ENCODE assay signal across 8 mouse cellular contexts in the genomic region with DNA sequence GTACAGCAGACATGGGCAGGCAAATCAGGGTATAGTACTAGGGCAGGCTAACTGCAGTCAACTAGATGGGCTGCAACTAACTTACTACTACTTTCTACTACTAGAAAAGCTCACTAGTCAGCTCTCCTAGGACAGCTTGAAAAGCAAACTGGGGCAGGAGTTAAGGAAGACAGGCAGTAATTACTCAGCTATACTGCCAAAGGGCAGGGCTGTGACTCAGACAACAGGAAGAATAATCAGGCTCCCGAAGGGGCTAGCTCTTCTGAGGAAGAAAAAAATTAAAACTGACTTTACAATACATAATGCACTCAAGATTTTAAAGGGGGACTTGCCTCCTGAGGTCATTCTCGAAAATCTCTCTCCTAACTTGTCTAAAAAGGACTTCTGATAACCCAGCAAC. TPM values are rescaled to one million over a fixed set of nuclear protein-coding genes. Genes with fewer than 3 reads are reported as not detected.
DNase-seq lines count a peak whose midpoint lies in the region; ATAC-seq and TF ChIP-seq lines count a peak whose summit lies in the region.

No protein-coding gene starts in this region.

- no peak for ATAC-seq in hindbrain, embryonic 12.5 days (ENCODE audit: low FRiP score)
- no peak for ATAC-seq in hindbrain, embryonic 14.5 days (ENCODE audit: low FRiP score)
- ATAC-seq in forebrain, embryonic 15.5 days (replicated peaks), result no peak
- no peak for ATAC-seq in liver, embryonic 13.5 days (ENCODE audit: low read depth)

- no peaks in the 10 kb centered on the region; the same call in 1 of the 2 replicates for H3K36me3 ChIP-seq in hindbrain, embryonic 12.5 days
- peaks cover 6% of the 10 kb centered on the region; the same call in 1 of the 2 replicates for H3K36me3 ChIP-seq in hindbrain, embryonic 14.5 days (replicated peaks; ENCODE audit: control insufficient read depth, insufficient read depth)
- peaks cover 4% of the 10 kb centered on the region; the same call in 1 of the 2 replicates for H3K36me3 ChIP-seq in ES-Bruce4 (ENCODE audit: control insufficient read depth, insufficient read depth, low read length, poor library complexity, severe bottlenecking)
- no peaks in the 10 kb centered on the region for H3K36me3 ChIP-seq in forebrain, embryonic 15.5 days
- H3K36me3 ChIP-seq in liver, embryonic 13.5 days, result peaks cover 60% of the 10 kb centered on the region

- H3K4me3 ChIP-seq in hindbrain, embryonic 12.5 days, result no peak overlapping the region
- H3K4me3 ChIP-seq in hindbrain, embryonic 14.5 days (replicated peaks; ENCODE audit: low read length), result no peak overlapping the region
- no peak overlapping the region for H3K4me3 ChIP-seq in ES-Bruce4 (ENCODE audit: low read depth, low read length)
- H3K4me3 ChIP-seq in forebrain, embryonic 15.5 days, result no peak overlapping the region
- no peak overlapping the region for H3K4me3 ChIP-seq in liver, embryonic 13.5 days (replicated peaks)

- no peak for DNase-seq in hindbrain, embryonic 14.5 days (ENCODE audit: low spot score)
- DNase-seq in liver, embryonic 13.5 days, result no peak
- no peak for DNase-seq in retina, postnatal 1 day
- no peak for DNase-seq in layer of hippocampus, adult 11-12 months (ENCODE audit: low spot score)
- DNase-seq in gastrocnemius, postnatal 10 days, result no peak

- TF ChIP-seq CTCF in ES-Bruce4 (IDR thresholded peaks at IDR 0.05; ENCODE audit: low read depth, low read length), result no peak

- no peak overlapping the region for H3K9ac ChIP-seq in hindbrain, embryonic 12.5 days
- no peak overlapping the region; the same call in 1 of the 2 replicates for H3K9ac ChIP-seq in hindbrain, embryonic 14.5 days
- H3K9ac ChIP-seq in ES-Bruce4 (ENCODE audit: low read depth, poor library complexity, severe bottlenecking), result peak overlapping the region; percentile 15; the same call in 1 of the 2 replicates
- no peak overlapping the region for H3K9ac ChIP-seq in forebrain, embryonic 15.5 days (replicated peaks)
- H3K9ac ChIP-seq in liver, embryonic 13.5 days, result 0 out of 2 replicates have a peak overlapping the region, but pooled peaks have one; percentile 2

- H3K4me2 ChIP-seq in hindbrain, embryonic 12.5 days (replicated peaks), result no peak overlapping the region
- H3K4me2 ChIP-seq in hindbrain, embryonic 14.5 days (replicated peaks), result no peak overlapping the region
- no peak overlapping the region for H3K4me2 ChIP-seq in forebrain, embryonic 15.5 days (replicated peaks)
- no peak overlapping the region for H3K4me2 ChIP-seq in liver, embryonic 13.5 days

- TF ChIP-seq EP300 in ES-Bruce4 (IDR thresholded peaks at IDR 0.05; ENCODE audit: insufficient read depth, low read depth, low read length), result no peak

- peaks cover 41% of the 10 kb centered on the region for H3K4me1 ChIP-seq in hindbrain, embryonic 12.5 days
- peaks cover 51% of the 10 kb centered on the region for H3K4me1 ChIP-seq in hindbrain, embryonic 14.5 days (replicated peaks; ENCODE audit: control insufficient read depth, insufficient read depth, low read length)
- H3K4me1 ChIP-seq in ES-Bruce4 (ENCODE audit: control insufficient read depth, insufficient read depth, low read length), result no peaks in the 10 kb centered on the region
- peaks cover 61% of the 10 kb centered on the region for H3K4me1 ChIP-seq in forebrain, embryonic 15.5 days
- peaks cover 77% of the 10 kb centered on the region for H3K4me1 ChIP-seq in liver, embryonic 13.5 days (replicated peaks)

- peak overlapping the region; percentile 57 for H3K27ac ChIP-seq in hindbrain, embryonic 12.5 days
- H3K27ac ChIP-seq in hindbrain, embryonic 14.5 days, result no peak overlapping the region
- peak overlapping the region; percentile 60 for H3K27ac ChIP-seq in ES-Bruce4 (ENCODE audit: insufficient read depth, low read length)
- 0 out of 2 replicates have a peak overlapping the region, but pooled peaks have one; percentile 31 for H3K27ac ChIP-seq in forebrain, embryonic 15.5 days (replicated peaks)
- peak overlapping the region; percentile 61 for H3K27ac ChIP-seq in liver, embryonic 13.5 days

- H3K27me3 ChIP-seq in hindbrain, embryonic 12.5 days, result no peaks in the 10 kb centered on the region
- no peaks in the 10 kb centered on the region for H3K27me3 ChIP-seq in hindbrain, embryonic 14.5 days (ENCODE audit: control insufficient read depth, insufficient read depth, low read length)
- no peaks in the 10 kb centered on the region for H3K27me3 ChIP-seq in ES-Bruce4 (ENCODE audit: control insufficient read depth, insufficient read depth, low read length, poor library complexity, severe bottlenecking)
- H3K27me3 ChIP-seq in forebrain, embryonic 15.5 days, result no peaks in the 10 kb centered on the region
- no peaks in the 10 kb centered on the region for H3K27me3 ChIP-seq in liver, embryonic 13.5 days

- 70% methylated on average over 2 of the region's 2 CpGs for WGBS in hindbrain, embryonic 12.5 days
- WGBS in hindbrain, embryonic 14.5 days, result 63% methylated on average over 2 of the region's 2 CpGs
- 56% methylated on average over 2 of the region's 2 CpGs for WGBS in forebrain, embryonic 15.5 days
- WGBS in liver, embryonic 13.5 days (ENCODE audit: insufficient replicate concordance), result 38% methylated on average over 2 of the region's 2 CpGs

- TF ChIP-seq POLR2A in ES-Bruce4 (IDR thresholded peaks at IDR 0.05; ENCODE audit: insufficient read depth, low read length), result no peak

- H3K9me3 ChIP-seq in hindbrain, embryonic 12.5 days (replicated peaks), result no peaks in the 10 kb centered on the region
- no peaks in the 10 kb centered on the region for H3K9me3 ChIP-seq in hindbrain, embryonic 14.5 days (ENCODE audit: control insufficient read depth, low read length)
- no peaks in the 10 kb centered on the region for H3K9me3 ChIP-seq in ES-Bruce4 (replicated peaks; ENCODE audit: control insufficient read depth, insufficient read depth, low read length, poor library complexity, severe bottlenecking)
- no peaks in the 10 kb centered on the region for H3K9me3 ChIP-seq in forebrain, embryonic 15.5 days
- H3K9me3 ChIP-seq in liver, embryonic 13.5 days (replicated peaks), result no peaks in the 10 kb centered on the region

RNA-seq across cellular contexts. Expression of a gene that starts 8.2 kb away (rescaled TPM):
- polyA plus RNA-seq in hindbrain, embryonic 12.5 days (2016; fragmentation: Nextera tagmentation; extraction: Ambion mirVana), result 63.6 and 67.9 TPM in 2 replicates
- polyA plus RNA-seq in hindbrain, embryonic 14.5 days (2014; fragmentation: Nextera tagmentation; extraction: Ambion mirVana), result 35.6 and 42.3 TPM in 2 replicates
- 103 and 104 TPM in 2 replicates for polyA plus RNA-seq in ES-Bruce4 (2011; ENCODE audit: insufficient read depth, insufficient read length, low read depth, missing spikeins)
- polyA plus RNA-seq in forebrain, embryonic 15.5 days (2015; fragmentation: Nextera tagmentation; extraction: Ambion mirVana), result 58.0 and 67.1 TPM in 2 replicates
- 18.8 and 25.6 TPM in 2 replicates for polyA plus RNA-seq in liver, embryonic 13.5 days (2015; fragmentation: Nextera tagmentation; extraction: Ambion mirVana)
- 10 to 100 TPM; 42.9 to 57.0 TPM for total RNA-seq in gastrocnemius, postnatal 10 days (2021)

Comparison
In these comparisons a context has a peak if more than half of its experiments do, and no peak if none do; other contexts are left out.
1. H3K9ac ChIP-seq: peak in ES-Bruce4 (single experiment) and liver, embryonic 13.5 days (single experiment); none in hindbrain, embryonic 12.5 days (single experiment), hindbrain, embryonic 14.5 days (single experiment) and forebrain, embryonic 15.5 days (single experiment).